Mouse (Mus musculus): Measurements from ENCODE around the gene Hap1.
A peak's percentile ranks its signal among the peaks of the same experiment; 100 is the strongest.

The Hap1 gene

GRCm38 (mm10) chr11:100355972-100356818, at the start of gene Hap1:
TSS of gene Hap1 (minus strand) at chr11:100356128.
- peak; percentile 62 for DNase-seq (ENCODE audit: low read depth, low spot score)

GRCm38 (mm10) chr11:100404456-100405074, 48.6 kb upstream of the Hap1 start:
- no peak for DNase-seq (ENCODE audit: low read depth, low spot score)

- DNase-seq (ENCODE audit: low read depth, low spot score) = no peak
Measured at GRCm38 (mm10) chr11:100403445-100404134, 47.7 kb upstream of the Hap1 start.

- DNase-seq (ENCODE audit: low read depth, low spot score) = no peak
Measured at GRCm38 (mm10) chr11:100402682-100403081, 46.8 kb upstream of the Hap1 start.

- DNase-seq (ENCODE audit: low read depth, low spot score) = no peak
Measured at GRCm38 (mm10) chr11:100402240-100402639, 46.3 kb upstream of the Hap1 start.

GRCm38 (mm10) chr11:100400842-100401241, 44.9 kb upstream of the Hap1 start:
- no peak for DNase-seq (ENCODE audit: low read depth, low spot score)

GRCm38 (mm10) chr11:100399727-100400538, 44.0 kb upstream of the Hap1 start:
- DNase-seq (ENCODE audit: low read depth, low spot score) = no peak

GRCm38 (mm10) chr11:100399320-100399719, 43.4 kb upstream of the Hap1 start:
- peak; percentile 64 for DNase-seq (ENCODE audit: low read depth, low spot score)

- no peak for DNase-seq (ENCODE audit: low read depth, low spot score)
Measured at GRCm38 (mm10) chr11:100398517-100398916, 42.6 kb upstream of the Hap1 start.

- DNase-seq (ENCODE audit: low read depth, low spot score) = peak; percentile 90
Measured at GRCm38 (mm10) chr11:100397600-100398389, 41.9 kb upstream of the Hap1 start, which contains the start of gene Jup. TSS of gene Jup (minus strand) at chr11:100397763.

- DNase-seq (ENCODE audit: low read depth, low spot score) = no peak
Measured at GRCm38 (mm10) chr11:100396886-100397599, 41.1 kb upstream of the Hap1 start.

- no peak for DNase-seq (ENCODE audit: low read depth, low spot score)
Measured at GRCm38 (mm10) chr11:100395861-100396631, 40.1 kb upstream of the Hap1 start.

GRCm38 (mm10) chr11:100395200-100395599, 39.3 kb upstream of the Hap1 start:
- no peak for DNase-seq (ENCODE audit: low read depth, low spot score)

- DNase-seq (ENCODE audit: low read depth, low spot score) = no peak
Measured at GRCm38 (mm10) chr11:100394353-100395074, 38.6 kb upstream of the Hap1 start.

- no peak for DNase-seq (ENCODE audit: low read depth, low spot score)
Measured at GRCm38 (mm10) chr11:100393733-100394132, 37.8 kb upstream of the Hap1 start.

GRCm38 (mm10) chr11:100392958-100393357, 37.0 kb upstream of the Hap1 start:
- DNase-seq (ENCODE audit: low read depth, low spot score) = no peak

GRCm38 (mm10) chr11:100391884-100392345, 36.0 kb upstream of the Hap1 start:
- DNase-seq (ENCODE audit: low read depth, low spot score) = no peak
